Mouse (Mus musculus) cerebellum, adult 11-12 months (tissue): ENCODE measurements at regions not wholly inside any gene's neighbourhood (a gene's known extent, or its start where the extent isn't known, plus 50 kb on each side); places are given as distances from the start of the nearest gene placed in this dataset.

ENCODE experiments used
- DNase-seq: peaks from one replicate; pipeline ENCODE4 v3.0.0; 2022

- no peak for DNase-seq
Measured at GRCm38 (mm10) chr13:39950203-39950602, 411.0 kb downstream of the Ofcc1 start.

GRCm38 (mm10) chr13:39935216-39935615 lies 426.0 kb downstream of the Ofcc1 start:
- DNase-seq: no peak

GRCm38 (mm10) chr13:39931487-39931886 lies 429.8 kb downstream of the Ofcc1 start:
- no peak for DNase-seq

GRCm38 (mm10) chr13:39928573-39928972 lies 432.7 kb downstream of the Ofcc1 start:
- DNase-seq: no peak

GRCm38 (mm10) chr13:39924366-39924765 lies 436.9 kb downstream of the Ofcc1 start:
- DNase-seq: no peak

- no peak for DNase-seq
Measured at GRCm38 (mm10) chr13:39923113-39923512, 438.1 kb downstream of the Ofcc1 start.

GRCm38 (mm10) chr13:39907720-39908119 lies 453.5 kb downstream of the Ofcc1 start:
- no peak for DNase-seq

- DNase-seq: no peak
Measured at GRCm38 (mm10) chr13:39904264-39904663, 457.0 kb downstream of the Ofcc1 start.

- no peak for DNase-seq
Measured at GRCm38 (mm10) chr13:39903319-39903718, 457.9 kb downstream of the Ofcc1 start.

- no peak for DNase-seq
Measured at GRCm38 (mm10) chr13:39899332-39899731, 461.9 kb downstream of the Ofcc1 start.

GRCm38 (mm10) chr13:39898412-39898979 lies 462.8 kb downstream of the Ofcc1 start:
- DNase-seq: no peak

GRCm38 (mm10) chr13:39894159-39894558 lies 467.1 kb downstream of the Ofcc1 start:
- DNase-seq: peak; percentile 2

GRCm38 (mm10) chr13:39881066-39881465 lies 480.2 kb downstream of the Ofcc1 start:
- DNase-seq: no peak

GRCm38 (mm10) chr13:39880136-39880535 lies 481.1 kb downstream of the Ofcc1 start:
- no peak for DNase-seq

GRCm38 (mm10) chr13:39877361-39878141 lies 483.7 kb downstream of the Ofcc1 start:
- DNase-seq: no peak

GRCm38 (mm10) chr13:39852257-39852800 lies 508.9 kb downstream of the Ofcc1 start:
- no peak for DNase-seq

GRCm38 (mm10) chr13:39849391-39849790 lies 511.9 kb downstream of the Ofcc1 start:
- DNase-seq: no peak

- no peak for DNase-seq
Measured at GRCm38 (mm10) chr13:39836053-39836584, 525.1 kb downstream of the Ofcc1 start.

GRCm38 (mm10) chr13:39835302-39835701 lies 525.9 kb downstream of the Ofcc1 start:
- DNase-seq: no peak

- no peak for DNase-seq
Measured at GRCm38 (mm10) chr13:39834521-39835245, 526.6 kb downstream of the Ofcc1 start.

- DNase-seq: peak; percentile 16
Measured at GRCm38 (mm10) chr13:39823965-39824555, 537.2 kb downstream of the Ofcc1 start.

GRCm38 (mm10) chr13:39823346-39823954 lies 537.8 kb downstream of the Ofcc1 start:
- DNase-seq: peak; percentile 30
